Mouse (Mus musculus) forebrain, postnatal 0 days (tissue): Measurements from ENCODE around the gene Zfp606. TPM values are rescaled to one million over a fixed set of nuclear protein-coding genes. Genes with fewer than 3 reads are reported as not detected.

Experiments used
- ATAC-seq: fragments of 200-750 bp; cut with Nextera tagmentation; 2 replicates; pipeline ENCODE4 v1.8.0; 2017; ENCODE audit warnings: mild to moderate bottlenecking, moderate library complexity
- DNase-seq: peaks from one replicate; pipeline ENCODE4 v3.0.0-alpha.2; 2015
- H3K27ac ChIP-seq: fragments of 300-500 bp; sonication (generic); 2 replicates; pipeline ENCODE4 v1.5.1; 2014; ENCODE audit warnings: low read depth, mild to moderate bottlenecking, antibody characterized with exemption, low read length, moderate library complexity, mixed read lengths
- H3K27me3 ChIP-seq: fragments of 300-500 bp; sonication (generic); 2 replicates; pipeline ENCODE4 v1.6.1; 2014; ENCODE audit warnings: mild to moderate bottlenecking, low read length, mixed read lengths; ENCODE audit not compliant: insufficient read depth
- H3K36me3 ChIP-seq: fragments of 300-500 bp; sonication (generic); 2 replicates; pipeline ENCODE4 v1.6.1; 2014; ENCODE audit warnings: mild to moderate bottlenecking, moderate library complexity; ENCODE audit not compliant: insufficient read depth
- H3K4me1 ChIP-seq: fragments of 300-500 bp; sonication (generic); 2 replicates; pipeline ENCODE4 v1.6.1; 2014; ENCODE audit warnings: antibody characterized with exemption; ENCODE audit not compliant: insufficient read depth
- H3K4me2 ChIP-seq: fragments of 300-500 bp; sonication (generic); 2 replicates; pipeline ENCODE4 v1.6.1; 2014; ENCODE audit warnings: low read depth, mild to moderate bottlenecking, moderate library complexity
- H3K4me3 ChIP-seq: fragments of 300-500 bp; sonication (generic); 2 replicates; pipeline ENCODE4 v1.5.1; 2014; ENCODE audit warnings: low read depth, low read length, mixed read lengths
- H3K9ac ChIP-seq: fragments of 300-500 bp; sonication (generic); 2 replicates; pipeline ENCODE4 v1.6.1; 2014; ENCODE audit warnings: mild to moderate bottlenecking
- H3K9me3 ChIP-seq: fragments of 300-500 bp; sonication (generic); 2 replicates; pipeline ENCODE4 v1.6.1; 2016; ENCODE audit warnings: low read length
- CTCF ChIP-seq: sonication (generic); IDR thresholded peaks from 2 replicates; pipeline ENCODE4 v1.5.1; 2016; ENCODE audit warnings: antibody characterized with exemption, control low read depth, low read depth
- WGBS: fragments of 180-500 bp; shearing (Covaris S2); extraction: QIAGEN DNeasy Blood & Tissue Kit; methylation state at CpG from one replicate; pipeline ENCODE4 v1.1.7; 2014; 5-methylcytosine and 5-hydroxymethylcytosine counted together
- polyA plus RNA-seq: library from polyadenylated mRNA; unstranded; fragments of >200 nt; fragmentation: Nextera tagmentation; extraction: Ambion mirVana; gene quantifications from 2 replicates; pipeline ENCODE4 v1.2.1, GENCODE M21; 2015
- total RNA-seq: library from RNA; depleted of rRNA; stranded (reverse); fragments of >200 nt; gene quantifications from 2 replicates; pipeline ENCODE4 v1.2.3, GENCODE M21; 2014; rRNA removed

Zfp606 gene
- total and polyA plus RNA-seq, 2 experiments from 2014 or later: 20.1 to 45.2 TPM

GRCm38 (mm10) chr7:12512217-12512616, 34.1 kb downstream of the Zfp606 start, which contains the start of gene 2900092C05Rik:
2900092C05Rik (plus strand) TSS chr7:12512517.
- no peaks in the 10 kb centered on the region for H3K9me3 ChIP-seq
- H3K4me2 ChIP-seq: no peak within 1 kb of the TSS
- no peaks in the 10 kb centered on the region for H3K36me3 ChIP-seq
- H3K4me1 ChIP-seq: no peaks in the 10 kb centered on the region
- H3K27ac ChIP-seq: no peak within 1 kb of the TSS
- 52% methylated on average over 2 of the region's 2 CpGs for WGBS
- H3K4me3 ChIP-seq: no peak within 1 kb of the TSS
- ATAC-seq: no peak
- no peak for DNase-seq
- no peak within 1 kb of the TSS for H3K9ac ChIP-seq
- no peak for TF ChIP-seq CTCF
- no peaks in the 10 kb centered on the region for H3K27me3 ChIP-seq

Other genes starting within 250 kb of the Zfp606 start
- under 0.01 TPM in 1 of 2 replicates, not detected in the other for gene Vmn1r81, start 210.0 kb upstream of the Zfp606 start, total RNA-seq
- not detected in 2 replicates for gene Vmn1r81, start 210.0 kb upstream of the Zfp606 start, polyA plus RNA-seq
- not detected in 2 replicates for gene Vmn1r82, start 177.9 kb upstream of the Zfp606 start, total RNA-seq
- gene Vmn1r82, start 177.9 kb upstream of the Zfp606 start, polyA plus RNA-seq: not detected in 2 replicates
- gene Vmn1r83, start 148.8 kb upstream of the Zfp606 start, total RNA-seq: not detected in 2 replicates
- gene Vmn1r83, start 148.8 kb upstream of the Zfp606 start, polyA plus RNA-seq: not detected in 2 replicates
- not detected in 2 replicates for gene Vmn1r84, start 109.0 kb upstream of the Zfp606 start, total RNA-seq
- gene Vmn1r84, start 109.0 kb upstream of the Zfp606 start, polyA plus RNA-seq: not detected in 2 replicates
- 8.9 and 10.3 TPM in 2 replicates for gene Zfp551, start 55.5 kb upstream of the Zfp606 start, total RNA-seq
- gene Zfp551, start 55.5 kb upstream of the Zfp606 start, polyA plus RNA-seq: 7.7 and 9.5 TPM in 2 replicates
- gene 2900092C05Rik, start 34.2 kb downstream of the Zfp606 start, total RNA-seq: not detected in 2 replicates
- not detected in 2 replicates for gene 2900092C05Rik, start 34.2 kb downstream of the Zfp606 start, polyA plus RNA-seq
- gene Vmn2r53, start 130.5 kb downstream of the Zfp606 start, total RNA-seq: under 0.01 TPM in 1 of 2 replicates, not detected in the other
- 0.03 TPM in 1 of 2 replicates, not detected in the other for gene Vmn2r53, start 130.5 kb downstream of the Zfp606 start, polyA plus RNA-seq
- not detected in 2 replicates for gene Vmn2r54, start 162.0 kb downstream of the Zfp606 start, total RNA-seq
- gene Vmn2r54, start 162.0 kb downstream of the Zfp606 start, polyA plus RNA-seq: not detected in 2 replicates
- not detected in 2 replicates for gene Vmn2r55, start 206.7 kb downstream of the Zfp606 start, total RNA-seq
- gene Vmn2r55, start 206.7 kb downstream of the Zfp606 start, polyA plus RNA-seq: not detected in 2 replicates